Mouse (Mus musculus): ENCODE data around the gene Oaf. TPM values are rescaled to one million over a fixed set of nuclear protein-coding genes. Genes with fewer than 3 reads are reported as not detected.

The Oaf gene
- polyA plus RNA-seq, 1 experiment from 2014 or later, result 92.9 TPM

Other genes starting within 250 kb of the Oaf start
- 27.1 and 30.3 TPM in 2 replicates for gene Arhgef12, start 132.7 kb downstream of the Oaf start, polyA plus RNA-seq (2014; fragmentation: Nextera tagmentation; extraction: Ambion mirVana)
- gene Tmem136, start 123.3 kb downstream of the Oaf start, polyA plus RNA-seq (2014; fragmentation: Nextera tagmentation; extraction: Ambion mirVana), result 4.7 and 5.5 TPM in 2 replicates
- gene Pou2f3, start 29.5 kb downstream of the Oaf start, polyA plus RNA-seq (2014; fragmentation: Nextera tagmentation; extraction: Ambion mirVana), result 0.27 and 0.71 TPM in 2 replicates
- gene Trim29, start 70.9 kb upstream of the Oaf start, polyA plus RNA-seq (2014; fragmentation: Nextera tagmentation; extraction: Ambion mirVana), result 24.6 and 27.9 TPM in 2 replicates

Data from stomach, embryonic 14.5 days (tissue).